ENCODE assay signal across 28 mouse cellular contexts in genomic region chr10:77753448-77753847, GRCm38 (mm10). TPM values are rescaled to one million over a fixed set of nuclear protein-coding genes. Genes with fewer than 3 reads are reported as not detected.
A peak's percentile ranks its signal among the peaks of the same experiment; 100 is the strongest.
DNase-seq lines count a peak whose midpoint lies in the region; TF ChIP-seq lines count a peak whose summit lies in the region.
"Had no signal": no experiment of that assay in that cellular context is flagged by ENCODE, and none has a peak within 500 bp of the region (broad histone marks: within the 10 kb centered on the region; RNA-seq: fewer than 3 reads in every experiment).

No protein-coding gene starts in this region.

- no peak overlapping the region for H3K27ac ChIP-seq in layer of hippocampus, adult 2 months
- H3K27ac ChIP-seq: embryonic facial prominence, embryonic 10.5 days; hindbrain, postnatal 0 days; left cerebral cortex, adult 2 months; lung, embryonic 15.5 days; midbrain, embryonic 13.5 days had no signal

- no peaks in the 10 kb centered on the region for H3K36me3 ChIP-seq in E14TG2a.4 (ENCODE audit: insufficient read depth, low read length)
- H3K36me3 ChIP-seq: embryonic facial prominence, embryonic 10.5 days; lung, embryonic 15.5 days; midbrain, embryonic 13.5 days had no signal

- TF ChIP-seq CTCF in layer of hippocampus, adult 2 months (conservative IDR thresholded peaks at IDR 0.05) = peak; percentile 44
- TF ChIP-seq CTCF in E14TG2a.4 (conservative IDR thresholded peaks at IDR 0.05; ENCODE audit: low read length) = peak; percentile 44

- peaks cover 7% of the 10 kb centered on the region; the same call in 1 of the 2 replicates for H3K9me3 ChIP-seq in E14TG2a.4 (ENCODE audit: low read length)
- H3K9me3 ChIP-seq: embryonic facial prominence, embryonic 10.5 days; lung, embryonic 15.5 days; midbrain, embryonic 13.5 days had no signal

- H3K4me1 ChIP-seq in E14TG2a.4 (replicated peaks; ENCODE audit: low read depth, low read length) = no peaks in the 10 kb centered on the region; the same call in 1 of the 2 replicates
- H3K4me1 ChIP-seq: lung, embryonic 15.5 days had no signal

- no peak overlapping the region for H3K4me3 ChIP-seq in layer of hippocampus, adult 2 months
- no peak overlapping the region for H3K4me3 ChIP-seq in E14TG2a.4 (replicated peaks; ENCODE audit: low read length)
- H3K4me3 ChIP-seq: embryonic facial prominence, embryonic 10.5 days; left cerebral cortex, adult 2 months; lung, embryonic 15.5 days; midbrain, embryonic 13.5 days had no signal

- H3K27me3 ChIP-seq in E14TG2a.4 (ENCODE audit: insufficient read depth, low read length) = no peaks in the 10 kb centered on the region
- H3K27me3 ChIP-seq: lung, embryonic 15.5 days; midbrain, embryonic 13.5 days had no signal

- DNase-seq in layer of hippocampus, adult 2 months (ENCODE audit: low spot score in 2 of 2) = no peak
- DNase-seq in layer of hippocampus, adult 9-10 months (ENCODE audit: low spot score) = no peak
- peak; percentile 13 for DNase-seq in 416B (ENCODE audit: low read depth)
- peak; percentile 22 for DNase-seq in induced T-regulatory cell, adult 2 months (ENCODE audit: low read depth)
- no peak for DNase-seq in cerebellum, adult 9-10 months
- DNase-seq in urinary bladder, adult 2 months (ENCODE audit: low spot score) = no peak
- DNase-seq: adrenal gland, postnatal 36 days; cerebellum, adult 11-12 months; gastrocnemius, postnatal 10 days; heart, adult 18-20 months; heart, postnatal 36 days; kidney, adult 2 months; kidney, postnatal 14 days; layer of hippocampus, adult 9-11 months; left cerebral cortex, postnatal 4 days; right cerebral cortex, postnatal 25 days had no signal

RNA-seq across cellular contexts. Expression of gene Gm9736, which starts 2.3 kb away (rescaled TPM):
- not detected for total RNA-seq in layer of hippocampus, adult 2 months (2021)
- polyA plus RNA-seq in urinary bladder, adult 2 months (2012; rRNA removed) = not detected in 2 replicates
- total RNA-seq: adrenal gland, postnatal 36 days; gastrocnemius, postnatal 10 days; heart, adult 18-20 months; heart, postnatal 36 days; hindbrain, postnatal 0 days; left cerebral cortex, adult 2 months; left cerebral cortex, postnatal 4 days; megakaryocyte, adult 5-6 weeks; neutrophil, adult 5-6 weeks had no signal
- polyA plus RNA-seq: embryonic facial prominence, embryonic 10.5 days; forebrain, embryonic 11.5 days; heart, embryonic 14.5 days; hindbrain, postnatal 0 days; kidney, adult 2 months; liver, embryonic 11.5 days; lung, embryonic 15.5 days; midbrain, embryonic 13.5 days; stomach, embryonic 16.5 days had no signal

RNA-seq across cellular contexts. Expression of gene Gm3233, which starts 6.0 kb away (rescaled TPM):
- total RNA-seq in layer of hippocampus, adult 2 months (2021) = not detected
- polyA plus RNA-seq in urinary bladder, adult 2 months (2012; rRNA removed) = not detected in 2 replicates
- total RNA-seq: adrenal gland, postnatal 36 days; gastrocnemius, postnatal 10 days; heart, adult 18-20 months; heart, postnatal 36 days; hindbrain, postnatal 0 days; left cerebral cortex, adult 2 months; left cerebral cortex, postnatal 4 days; megakaryocyte, adult 5-6 weeks; neutrophil, adult 5-6 weeks had no signal
- polyA plus RNA-seq: embryonic facial prominence, embryonic 10.5 days; forebrain, embryonic 11.5 days; heart, embryonic 14.5 days; hindbrain, postnatal 0 days; kidney, adult 2 months; liver, embryonic 11.5 days; lung, embryonic 15.5 days; midbrain, embryonic 13.5 days; stomach, embryonic 16.5 days had no signal

RNA-seq across cellular contexts. Expression of gene Gm18596, which starts 11.0 kb away (rescaled TPM):
- total RNA-seq in layer of hippocampus, adult 2 months (2021) = not detected
- polyA plus RNA-seq in urinary bladder, adult 2 months (2012; rRNA removed) = not detected in 2 replicates
- total RNA-seq: adrenal gland, postnatal 36 days; gastrocnemius, postnatal 10 days; heart, adult 18-20 months; heart, postnatal 36 days; hindbrain, postnatal 0 days; left cerebral cortex, adult 2 months; left cerebral cortex, postnatal 4 days; megakaryocyte, adult 5-6 weeks; neutrophil, adult 5-6 weeks had no signal
- polyA plus RNA-seq: embryonic facial prominence, embryonic 10.5 days; forebrain, embryonic 11.5 days; heart, embryonic 14.5 days; hindbrain, postnatal 0 days; kidney, adult 2 months; liver, embryonic 11.5 days; lung, embryonic 15.5 days; midbrain, embryonic 13.5 days; stomach, embryonic 16.5 days had no signal

RNA-seq across cellular contexts. Expression of gene Gm3238, which starts 17.7 kb away (rescaled TPM):
- total RNA-seq in layer of hippocampus, adult 2 months (2021) = not detected
- not detected in 2 replicates for polyA plus RNA-seq in urinary bladder, adult 2 months (2012; rRNA removed)
- total RNA-seq: adrenal gland, postnatal 36 days; gastrocnemius, postnatal 10 days; heart, adult 18-20 months; heart, postnatal 36 days; hindbrain, postnatal 0 days; left cerebral cortex, adult 2 months; left cerebral cortex, postnatal 4 days; megakaryocyte, adult 5-6 weeks; neutrophil, adult 5-6 weeks had no signal
- polyA plus RNA-seq: embryonic facial prominence, embryonic 10.5 days; forebrain, embryonic 11.5 days; heart, embryonic 14.5 days; hindbrain, postnatal 0 days; kidney, adult 2 months; liver, embryonic 11.5 days; lung, embryonic 15.5 days; midbrain, embryonic 13.5 days; stomach, embryonic 16.5 days had no signal

RNA-seq across cellular contexts. Expression of gene Gm7138, which starts 23.3 kb away (rescaled TPM):
- not detected for total RNA-seq in layer of hippocampus, adult 2 months (2021)
- polyA plus RNA-seq in urinary bladder, adult 2 months (2012; rRNA removed) = not detected in 2 replicates
- total RNA-seq: adrenal gland, postnatal 36 days; gastrocnemius, postnatal 10 days; heart, adult 18-20 months; heart, postnatal 36 days; hindbrain, postnatal 0 days; left cerebral cortex, adult 2 months; left cerebral cortex, postnatal 4 days; megakaryocyte, adult 5-6 weeks; neutrophil, adult 5-6 weeks had no signal
- polyA plus RNA-seq: embryonic facial prominence, embryonic 10.5 days; forebrain, embryonic 11.5 days; heart, embryonic 14.5 days; hindbrain, postnatal 0 days; kidney, adult 2 months; liver, embryonic 11.5 days; lung, embryonic 15.5 days; midbrain, embryonic 13.5 days; stomach, embryonic 16.5 days had no signal

Comparison
In these comparisons a context has a peak if more than half of its experiments do, and no peak if none do; other contexts are left out.
1. DNase-seq: peak in 416B (single experiment) and induced T-regulatory cell, adult 2 months (single experiment); none in layer of hippocampus, adult 2 months (0 of 2), layer of hippocampus, adult 9-10 months (single experiment), cerebellum, adult 9-10 months (single experiment) and urinary bladder, adult 2 months (single experiment).